Mouse (Mus musculus): Measurements from ENCODE around the gene Entpd1.
"Not testable (repeated sequence)": the region's sequence is repeated elsewhere in the genome, so short reads cannot be mapped to it uniquely, and the experiment has no call there.

Entpd1 gene

DNA sequence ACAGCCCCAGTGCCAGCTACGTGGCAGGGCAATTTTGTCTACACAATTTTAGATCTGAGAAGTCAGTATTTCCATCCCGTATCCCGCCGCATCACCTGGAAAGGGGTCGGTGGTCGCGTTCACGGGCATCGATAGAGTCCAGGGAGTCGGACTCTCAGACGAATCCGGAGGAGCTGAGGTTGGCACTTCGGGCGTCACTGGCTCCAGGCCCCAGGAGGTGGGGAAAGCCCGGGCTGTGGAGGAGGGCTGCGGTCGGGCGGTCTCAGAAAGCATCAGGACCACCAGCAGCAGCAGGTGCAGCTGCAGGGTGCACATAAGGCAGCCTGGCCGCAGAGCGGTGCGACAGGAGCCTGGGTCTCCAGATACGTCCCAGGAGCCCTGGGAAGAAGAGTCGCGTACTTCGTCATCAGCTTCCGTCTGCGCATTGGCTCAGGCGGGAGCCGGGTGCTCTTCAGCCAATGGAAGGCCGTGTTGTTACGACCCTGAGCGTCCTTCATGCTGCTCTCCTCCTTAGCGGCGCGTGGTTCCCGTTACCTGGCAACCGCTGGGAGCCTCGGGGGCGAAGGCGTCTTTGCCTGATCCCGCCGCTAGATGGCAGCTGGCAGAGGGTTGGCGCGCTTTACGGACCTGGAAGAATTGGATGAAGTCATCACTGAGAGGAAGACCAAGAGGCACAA, at the start of gene Entpd1, which contains the start of gene Tctn3:
TSS of gene Entpd1 (plus strand) at position 537 of the 677 bp plus-strand sequence.
TSS of gene Tctn3 (minus strand) at position 404 of the 677 bp plus-strand sequence.
- DNase-seq: peak; percentile 95

DNA sequence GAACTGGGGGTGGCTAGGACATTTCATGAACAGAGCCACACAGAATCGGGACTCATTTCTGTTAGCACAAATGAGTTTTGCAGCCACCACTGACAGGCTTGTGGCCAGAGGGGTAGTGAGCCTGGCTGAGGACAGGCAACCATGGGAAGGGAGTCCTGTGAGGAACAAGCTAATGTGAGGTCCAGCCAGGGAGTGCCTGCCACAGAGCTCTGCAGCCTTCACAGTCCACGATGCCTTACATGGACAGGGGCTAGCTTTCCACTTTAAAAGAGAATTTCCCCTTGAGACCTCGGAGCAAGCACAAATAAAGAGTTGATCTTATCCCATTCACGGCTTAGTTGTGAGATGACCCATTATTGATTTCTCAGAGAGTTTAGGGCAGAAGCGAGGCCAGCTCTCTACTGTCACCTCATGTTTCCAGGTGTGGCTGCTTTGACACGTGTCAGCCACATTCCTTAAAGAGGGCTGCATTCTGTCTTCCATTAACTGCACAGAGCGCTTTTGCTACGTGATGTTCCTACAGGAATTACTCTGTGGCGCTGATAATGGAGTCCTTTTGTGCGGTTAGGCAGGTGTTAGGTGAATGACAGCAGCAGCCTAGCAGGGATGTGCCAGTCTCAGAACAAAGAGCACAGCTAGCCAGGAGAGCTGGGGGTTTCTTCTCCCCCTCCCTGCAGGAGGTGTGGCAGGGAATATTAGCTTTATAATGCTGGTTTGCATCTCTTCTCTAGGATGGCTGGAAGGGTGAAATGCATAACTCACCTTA, 48.1 kb upstream of the Entpd1 start:
- no peak for DNase-seq

DNA sequence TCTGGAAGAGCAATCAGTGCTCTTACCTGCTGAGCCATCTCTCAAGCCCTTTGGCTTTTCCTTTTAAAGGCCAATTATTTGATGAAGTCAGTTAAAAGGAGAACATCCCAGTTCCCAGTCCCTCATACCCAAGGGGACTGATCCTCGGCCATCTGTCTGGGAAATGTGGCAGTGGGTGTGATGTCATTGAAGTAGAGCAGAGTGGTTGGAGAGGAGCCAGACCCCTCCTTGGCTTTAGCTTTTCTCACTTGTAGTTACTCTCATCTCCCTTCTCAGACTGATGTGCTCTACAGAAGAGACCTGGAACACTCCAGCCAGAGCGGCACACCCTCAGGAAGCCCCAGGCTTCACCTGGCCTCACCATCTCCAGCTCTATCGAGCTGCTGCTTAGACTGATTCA, 44.5 kb upstream of the Entpd1 start:
- no peak for DNase-seq

DNA sequence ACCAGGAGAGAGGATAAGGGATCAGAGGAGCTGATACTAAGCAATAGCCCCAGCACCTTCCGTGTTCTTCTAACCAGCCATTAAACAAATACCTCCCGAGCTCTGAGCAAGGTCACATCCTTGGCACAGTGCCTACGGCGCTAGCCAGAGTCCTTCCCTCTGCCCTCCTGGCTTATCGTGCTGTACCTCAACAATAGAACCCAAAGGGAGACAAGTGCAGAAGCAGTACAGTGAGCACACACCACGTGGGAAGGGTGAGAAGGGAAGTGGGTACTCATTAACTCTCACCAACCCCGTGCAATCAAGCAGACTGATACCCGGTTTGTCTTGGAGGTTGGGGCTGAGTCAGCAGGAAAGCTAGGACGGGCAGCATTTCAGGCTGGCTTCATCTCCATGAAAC, 41.4 kb upstream of the Entpd1 start:
- DNase-seq: no peak

DNA sequence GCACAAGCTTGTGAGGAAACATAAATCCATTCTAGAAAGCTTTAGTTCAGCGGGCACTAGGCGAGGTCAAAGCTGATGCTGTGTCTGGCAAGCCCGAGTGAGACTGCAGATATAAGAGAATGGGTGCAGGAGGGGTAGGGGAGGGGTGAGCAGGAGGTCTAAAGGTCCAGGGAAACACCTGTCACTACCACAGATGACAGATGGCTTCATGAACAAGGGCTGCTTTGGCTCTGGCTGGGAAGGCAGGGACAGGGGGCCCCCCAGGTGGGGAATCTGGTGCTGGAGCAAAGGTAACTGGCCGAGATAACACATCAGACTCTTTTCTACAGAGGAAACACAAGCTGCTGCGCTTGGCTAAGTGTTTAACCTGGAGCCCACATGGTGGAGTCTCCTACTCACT, 36.7 kb upstream of the Entpd1 start:
- DNase-seq: no peak

DNA sequence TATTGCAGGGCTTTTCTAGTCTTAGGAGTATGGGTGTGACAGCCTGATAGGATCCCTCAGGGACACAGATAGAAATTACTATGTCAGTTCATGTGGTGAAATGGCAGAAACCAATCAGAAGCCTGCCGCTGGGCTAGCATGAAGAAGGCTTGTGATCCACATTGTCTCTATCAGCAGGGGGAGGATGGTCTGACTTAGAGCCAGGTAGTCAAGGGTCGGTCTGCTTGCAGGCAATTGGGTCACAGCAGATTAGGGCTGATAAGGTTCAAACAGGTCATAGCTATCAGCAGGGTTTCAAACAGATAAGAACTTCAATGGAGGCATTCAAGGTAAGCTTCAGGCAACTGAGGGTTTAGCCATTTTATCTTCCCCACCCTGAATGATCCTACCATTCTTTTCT, 31.3 kb upstream of the Entpd1 start:
- DNase-seq: no peak

DNA sequence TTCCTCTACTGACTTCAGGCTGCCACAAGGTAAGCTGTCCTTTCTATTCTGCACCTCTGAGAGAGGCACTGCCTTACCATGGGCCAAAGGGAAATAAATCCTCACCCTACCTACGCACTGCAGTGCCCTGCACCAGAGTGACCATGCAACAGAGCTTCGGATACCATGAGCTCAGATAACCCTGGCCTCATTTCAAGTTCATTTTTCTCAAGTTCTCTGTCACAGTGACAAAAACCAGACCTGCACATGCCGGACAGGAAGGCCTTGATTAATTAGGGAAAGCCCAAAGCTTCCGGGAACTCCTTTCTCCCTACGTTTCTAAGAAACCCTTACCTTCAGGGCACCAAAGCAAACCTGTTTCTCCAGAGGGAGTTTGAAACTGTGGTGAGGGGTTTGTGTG, 30.5 kb upstream of the Entpd1 start:
- DNase-seq: no peak

DNA sequence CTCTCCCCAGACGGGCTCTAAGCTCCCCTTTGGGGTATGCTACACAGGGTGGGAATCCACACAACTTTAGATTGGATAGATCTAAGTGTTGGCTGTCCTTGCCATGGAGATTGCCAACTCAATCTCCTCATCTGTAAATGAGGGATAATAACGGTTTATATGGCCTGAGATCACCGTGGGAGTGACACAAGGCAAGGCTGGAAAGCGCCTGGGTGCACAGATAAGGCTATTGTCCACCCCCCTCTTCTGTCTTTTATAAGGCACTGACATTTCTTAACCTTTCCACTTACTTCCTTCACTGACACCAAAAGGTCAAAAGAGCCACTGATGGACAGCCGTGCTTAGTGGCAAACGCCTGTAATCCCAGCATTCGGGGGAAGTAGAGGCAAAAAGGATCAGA, 25.3 kb upstream of the Entpd1 start:
- DNase-seq: no peak

DNA sequence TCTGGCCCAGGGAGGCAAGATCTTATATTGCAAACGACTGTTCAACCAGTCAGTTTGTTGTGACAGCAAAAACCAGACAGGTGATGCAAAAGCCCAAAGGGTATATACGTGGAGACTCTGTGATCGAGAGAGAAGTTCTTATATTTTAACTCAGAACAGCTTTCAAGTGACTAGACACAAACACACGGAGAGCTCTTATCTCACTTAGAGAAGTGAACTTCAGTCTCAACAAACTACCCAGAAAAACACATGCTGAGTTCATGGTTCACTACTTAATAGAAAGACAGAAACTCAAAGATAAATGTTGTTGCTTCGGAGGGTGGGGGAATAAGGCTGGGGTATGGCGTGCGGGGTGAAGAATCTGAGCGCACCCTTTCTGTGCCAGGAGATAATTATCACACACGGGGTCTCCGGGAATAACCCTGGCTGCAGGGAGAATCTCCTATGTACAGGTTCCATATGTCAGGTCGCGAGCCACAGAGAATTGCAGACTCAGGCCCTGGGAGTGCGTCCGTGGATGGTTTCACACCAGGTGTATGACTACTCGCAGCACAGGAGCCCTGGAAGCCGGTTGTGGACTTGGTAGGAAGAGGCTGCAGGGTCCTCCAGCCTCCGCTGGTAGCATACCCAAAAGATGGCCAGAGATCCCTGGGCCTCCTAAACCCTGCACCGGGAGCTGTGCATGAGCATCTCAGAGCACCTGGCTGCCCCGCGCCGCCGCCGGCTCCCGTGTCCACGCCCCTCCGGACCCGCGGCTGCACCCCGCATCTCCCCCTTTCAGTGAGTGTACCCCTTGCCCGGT, 24.5 kb upstream of the Entpd1 start:
- DNase-seq: no peak

DNA sequence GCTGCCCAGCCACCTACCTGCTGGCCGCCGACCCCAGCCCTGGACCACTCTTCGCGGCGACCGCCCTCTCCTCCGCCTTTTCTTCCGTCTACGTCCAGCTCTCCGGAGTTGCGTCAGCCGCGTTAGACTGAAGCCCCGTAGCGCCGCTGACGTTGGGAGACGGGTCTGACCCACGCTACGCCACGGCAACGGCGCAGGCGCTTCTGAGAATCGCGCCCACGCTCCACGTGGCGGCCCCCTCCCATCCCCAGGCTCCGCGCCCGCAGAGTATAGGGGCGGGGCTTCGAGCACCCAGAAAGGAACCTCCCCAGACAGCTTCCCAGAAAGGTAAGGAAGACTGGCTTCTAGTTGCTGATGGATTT, 23.9 kb upstream of the Entpd1 start, which contains the start of gene Aldh18a1:
TSS of gene Aldh18a1 (minus strand) at position 171 of the 362 bp plus-strand sequence.
- peak; percentile 97 for DNase-seq

DNA sequence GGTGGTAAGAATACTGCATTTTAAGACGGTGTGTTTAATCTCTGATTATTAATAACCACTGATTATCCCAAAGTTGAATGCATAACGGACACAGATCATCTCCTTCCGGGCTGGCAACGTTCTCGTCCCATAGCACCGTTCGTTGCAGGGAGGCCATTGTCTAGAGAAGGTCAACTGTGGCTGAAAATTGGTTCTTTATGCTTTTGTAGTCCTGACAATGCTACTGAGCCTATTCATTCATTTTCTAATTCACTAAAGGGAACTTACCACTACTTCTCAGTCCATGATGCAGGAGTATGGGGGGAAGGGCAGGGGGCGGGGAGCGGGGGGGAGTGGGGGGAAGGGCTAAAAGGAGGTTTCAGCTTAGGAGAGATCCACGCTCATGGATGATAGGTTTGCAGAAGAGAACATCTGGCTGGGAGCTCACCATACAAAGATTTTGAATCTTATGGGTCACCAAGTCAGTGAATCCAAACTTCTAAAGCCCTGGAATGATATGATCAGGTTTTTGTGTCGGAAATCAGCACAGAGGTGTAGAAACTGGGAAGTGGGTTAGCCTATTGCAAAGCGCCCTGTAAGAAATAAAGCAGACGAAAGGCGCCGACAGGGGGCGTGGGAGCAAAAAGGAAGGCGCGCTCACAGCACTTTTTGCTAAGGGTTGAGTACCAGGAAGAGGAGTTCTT, 23.2 kb upstream of the Entpd1 start:
- DNase-seq: peak; percentile 96

DNA sequence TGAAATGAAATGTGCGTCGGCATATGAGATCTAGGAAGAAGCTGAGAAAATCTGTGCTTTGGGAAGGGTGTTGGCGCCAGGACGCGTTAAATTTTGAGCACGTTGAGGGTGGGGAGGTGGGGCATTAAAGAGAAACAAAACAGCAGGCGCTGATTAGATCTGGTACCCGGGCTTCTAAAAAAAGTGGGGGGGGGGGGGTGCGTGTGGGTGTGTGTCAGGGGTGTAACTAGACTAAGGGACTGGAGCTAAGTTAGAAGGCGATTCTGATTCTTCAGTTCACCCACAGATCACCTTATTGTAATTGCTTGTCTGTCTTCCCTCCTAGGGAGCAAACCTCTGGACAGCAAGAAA, 22.7 kb upstream of the Entpd1 start:
- DNase-seq: no peak

DNA sequence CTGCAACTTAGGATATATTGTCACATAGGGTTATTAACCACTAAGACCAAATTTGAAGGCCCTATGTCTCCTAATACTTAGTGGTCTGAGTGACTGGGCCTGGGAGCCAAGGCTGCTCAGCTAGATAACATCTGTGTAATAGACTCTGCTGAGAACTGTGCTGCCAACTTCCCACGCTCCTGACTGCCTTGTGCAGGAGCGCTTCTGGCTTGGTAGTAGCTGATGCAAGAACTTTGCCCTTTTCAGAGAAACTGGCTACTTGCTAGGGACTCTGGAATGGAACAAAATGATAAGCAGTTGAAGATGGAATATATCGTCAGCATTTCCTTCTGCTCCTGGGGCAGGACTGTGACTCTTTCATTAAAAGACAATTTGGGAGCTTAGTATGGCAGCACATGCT, 16.9 kb upstream of the Entpd1 start:
- DNase-seq: no peak

DNA sequence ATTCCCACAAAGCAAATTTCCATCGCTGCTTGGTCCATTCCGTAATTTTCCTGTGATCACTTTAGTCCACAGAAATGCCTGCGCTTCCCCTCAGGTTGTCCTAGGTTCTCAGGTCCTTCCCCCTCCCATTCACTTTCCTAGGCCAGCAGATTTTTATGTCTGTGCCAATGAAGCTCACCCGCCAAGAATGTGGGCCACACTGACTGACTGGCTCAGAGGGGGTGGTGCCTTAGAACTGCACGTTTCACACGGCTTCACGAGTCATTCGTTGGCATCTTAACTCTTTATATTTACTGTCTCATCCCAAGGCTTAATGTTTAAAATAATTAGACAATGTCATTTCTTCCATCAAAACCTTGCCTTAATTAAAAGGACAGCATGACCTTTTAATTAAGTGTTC, 16.3 kb upstream of the Entpd1 start:
- DNase-seq: no peak

DNA sequence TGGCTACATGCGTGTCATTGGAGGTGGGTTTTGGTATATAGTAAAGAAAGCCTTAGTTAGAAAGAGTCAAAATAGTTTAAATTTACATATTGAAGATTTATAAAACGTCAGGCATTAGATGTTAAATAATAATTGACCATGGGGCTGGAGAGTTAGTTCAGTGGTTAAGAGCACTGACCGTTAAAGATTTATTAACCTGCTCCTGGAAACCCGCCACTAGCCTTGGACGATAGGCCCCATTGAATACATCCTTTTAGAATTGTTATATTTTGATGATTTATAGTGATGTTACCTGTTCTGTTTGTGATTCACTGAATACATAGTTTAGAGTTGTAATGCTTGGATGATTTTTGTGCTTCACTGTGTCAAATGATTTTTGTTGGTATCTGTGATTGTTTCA, 11.3 kb upstream of the Entpd1 start:
- not testable (repeated sequence) for DNase-seq

DNA sequence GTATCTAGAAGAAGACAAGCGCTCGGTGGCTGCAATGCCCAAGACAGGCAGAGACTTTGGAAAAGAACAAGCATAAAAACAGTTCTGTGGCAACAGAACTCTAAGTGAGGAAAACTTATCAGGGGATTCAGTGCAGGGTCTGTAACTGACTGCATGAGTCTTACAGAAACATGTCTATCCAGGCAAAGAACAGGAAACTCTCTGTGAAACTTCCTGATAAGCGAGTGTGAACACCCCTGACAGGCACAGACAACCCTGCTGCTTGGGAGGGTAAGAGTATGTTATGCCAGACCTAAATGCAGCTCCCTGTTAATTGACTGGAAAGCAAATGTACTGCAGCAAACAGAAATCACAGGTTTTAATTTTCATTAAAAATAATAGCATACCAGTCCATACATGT, 10.3 kb upstream of the Entpd1 start:
- no peak for DNase-seq

DNA sequence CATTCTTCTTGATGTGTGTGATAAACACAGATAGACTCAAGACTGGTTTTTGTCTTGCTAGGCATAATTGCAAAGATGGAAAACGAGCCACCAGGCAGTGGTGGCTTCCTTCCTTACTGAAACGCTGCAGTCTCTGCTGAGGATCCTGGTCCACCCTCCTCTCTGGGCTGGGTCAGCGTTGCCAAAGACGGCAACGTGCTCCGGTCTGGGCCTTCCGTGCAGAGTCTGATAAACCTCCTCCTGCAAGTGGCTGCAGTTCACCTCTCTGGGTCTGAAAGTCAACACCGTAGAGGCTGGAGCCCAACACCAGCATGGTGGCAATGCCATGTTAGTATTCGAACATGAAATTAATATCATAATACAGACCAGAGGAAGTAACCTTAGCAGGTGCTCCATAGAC, 7.0 kb upstream of the Entpd1 start:
- DNase-seq: no peak

DNA sequence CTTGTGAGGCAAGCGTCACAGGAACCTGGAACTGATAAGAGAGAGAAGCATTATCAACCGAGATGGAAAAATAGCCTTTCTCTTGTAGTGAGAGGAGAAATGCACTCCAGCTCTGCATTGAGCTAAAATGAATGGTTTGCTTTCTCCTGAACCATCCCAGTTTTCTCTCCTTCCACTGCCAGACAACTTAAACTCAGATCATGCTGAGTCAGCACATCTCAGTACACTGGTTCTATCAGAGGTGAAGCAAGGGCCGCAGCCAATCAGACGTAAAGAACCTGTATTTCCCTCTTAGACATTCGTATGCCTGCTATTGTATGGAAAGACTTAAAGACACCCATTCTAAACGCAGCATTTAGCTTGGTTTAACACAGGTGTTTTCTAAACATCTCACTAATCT, 4.5 kb upstream of the Entpd1 start:
- no peak for DNase-seq

DNA sequence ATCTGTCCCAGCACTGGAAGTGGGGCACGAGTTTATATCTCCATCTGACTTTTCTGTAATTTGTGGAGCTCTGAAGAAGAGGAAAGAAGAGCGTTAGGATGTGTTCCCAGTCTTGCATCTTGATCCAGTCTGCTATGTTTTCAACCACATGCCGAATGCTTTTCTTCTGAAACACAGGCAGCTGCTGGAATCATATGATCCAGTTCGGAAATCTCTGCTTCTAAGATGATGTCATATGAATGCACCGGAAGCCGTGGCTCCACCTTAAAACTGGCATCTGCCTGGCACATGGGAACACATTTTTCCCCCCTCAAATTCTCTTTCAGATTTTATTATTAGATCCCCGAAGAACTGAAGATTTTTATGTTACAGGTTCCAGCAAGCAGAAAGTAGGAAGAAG, 2.6 kb downstream of the Entpd1 start:
- no peak for DNase-seq

DNA sequence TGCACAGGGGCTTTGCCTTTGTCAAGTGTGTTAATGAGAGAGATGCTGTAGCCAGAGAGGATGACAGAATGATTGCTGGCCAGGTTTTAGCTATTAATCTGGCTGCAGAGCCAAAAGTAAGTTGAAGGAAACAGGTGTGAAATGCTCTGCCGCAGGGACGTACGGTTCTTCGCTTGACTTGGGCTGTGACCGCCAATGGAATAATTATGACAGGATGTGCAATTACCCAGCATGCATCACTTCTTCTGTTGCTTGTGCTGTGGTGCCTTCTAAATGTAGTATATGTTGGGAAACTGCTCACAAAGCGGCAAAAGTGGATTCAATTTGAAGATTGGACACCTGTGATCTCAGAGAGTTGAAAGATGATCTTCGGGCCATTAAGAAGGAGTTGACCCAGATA, 3.9 kb downstream of the Entpd1 start:
- DNase-seq: no peak

DNA sequence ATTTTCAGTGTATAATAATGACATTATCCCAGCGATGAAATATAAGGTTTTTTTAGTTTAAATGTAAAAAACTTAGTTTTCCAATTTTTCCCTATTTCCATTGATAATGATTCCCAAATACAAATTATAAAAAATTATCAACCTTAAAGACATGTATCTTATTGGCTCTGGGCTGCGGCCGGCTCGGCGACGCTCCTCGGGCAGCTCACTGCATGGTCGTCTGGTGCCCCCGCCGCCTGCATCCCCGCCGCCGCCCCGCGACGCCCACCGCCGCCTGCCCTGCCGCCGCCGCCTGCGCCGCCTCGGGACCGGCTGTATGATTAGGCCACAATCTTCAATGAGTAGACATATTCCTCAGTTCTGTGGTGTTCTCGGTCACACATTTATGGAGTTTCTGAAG, 9.4 kb downstream of the Entpd1 start:
- DNase-seq: not testable (repeated sequence)

DNA sequence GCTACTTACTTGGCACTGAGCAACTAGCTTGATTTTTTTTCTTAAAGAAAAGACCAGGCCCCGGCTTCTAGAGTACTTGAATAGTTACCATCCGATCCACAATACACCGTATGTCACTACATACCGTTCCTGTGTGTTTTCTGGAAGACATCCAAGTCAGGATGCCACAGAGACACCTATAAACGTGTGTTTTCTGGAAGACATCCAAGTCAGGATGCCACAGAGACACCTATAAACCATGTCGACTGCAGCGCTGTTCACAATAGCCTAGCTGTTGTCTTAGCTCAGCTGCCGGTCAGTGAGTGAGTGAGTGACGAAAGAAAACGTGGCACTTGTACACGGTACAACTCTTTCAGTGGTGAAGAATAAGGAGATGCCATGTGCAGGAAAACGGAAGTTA, 13.8 kb downstream of the Entpd1 start:
- DNase-seq: no peak

DNA sequence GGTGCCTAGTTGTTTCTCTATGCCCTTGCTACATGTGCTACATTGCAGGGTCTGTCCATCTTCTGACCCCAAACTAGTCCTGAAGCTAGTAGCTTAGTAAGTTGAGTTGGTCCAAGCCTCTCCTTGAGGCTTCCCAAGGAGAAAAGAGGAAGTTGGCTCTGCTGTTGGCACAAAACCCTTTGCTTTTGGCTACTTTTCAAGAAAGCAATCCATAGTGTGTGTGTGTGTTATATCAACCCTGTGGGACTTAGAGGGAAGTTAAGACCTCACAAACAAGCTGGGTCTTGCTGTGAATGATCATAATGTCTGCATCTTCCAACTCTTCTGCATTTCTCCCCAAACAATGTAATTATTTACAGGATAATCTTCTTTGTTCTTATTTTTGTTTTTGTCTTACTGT, 16.8 kb downstream of the Entpd1 start:
- no peak for DNase-seq
